Mouse (Mus musculus): ENCODE results near the gene Runx3. TPM values are rescaled to one million over a fixed set of nuclear protein-coding genes. Genes with fewer than 3 reads are reported as not detected.
A peak's percentile ranks its signal among the peaks of the same experiment; 100 is the strongest.

Runx3 gene
- total RNA-seq, 2 experiments from 2014 or later = not detected

- DNase-seq (ENCODE audit: low spot score in 2 of 2) = peak; percentile 84 to 86
Measured at GRCm38 (mm10) chr4:135219652-135220051, 99.2 kb downstream of the Runx3 start.

GRCm38 (mm10) chr4:135220641-135221040, 100.2 kb downstream of the Runx3 start:
- no peak for DNase-seq (ENCODE audit: low spot score in 2 of 2)

GRCm38 (mm10) chr4:135221632-135222407, 101.4 kb downstream of the Runx3 start:
- DNase-seq (ENCODE audit: low spot score in 2 of 2) = no peak

GRCm38 (mm10) chr4:135223808-135224207, 103.4 kb downstream of the Runx3 start:
- peak; percentile 25 to 28 for DNase-seq (ENCODE audit: low spot score in 2 of 2)

- no peak for DNase-seq (ENCODE audit: low spot score in 2 of 2)
Measured at GRCm38 (mm10) chr4:135226008-135226667, 105.7 kb downstream of the Runx3 start.

Other genes starting within 250 kb of the Runx3 start
- gene Tmem50a, start 205.6 kb upstream of the Runx3 start, total RNA-seq (2021) = 100 to 1,000 TPM; 116 to 123 TPM
- gene Rsrp1, start 197.1 kb upstream of the Runx3 start, total RNA-seq (2021) = 100 to 1,000 TPM; 245 to 279 TPM
- gene Syf2, start 189.8 kb upstream of the Runx3 start, total RNA-seq (2021) = 10 to 100 TPM; 42.1 to 45.0 TPM
- gene Clic4, start 152.2 kb downstream of the Runx3 start, total RNA-seq (2021) = 10 to 100 TPM; 31.0 to 31.6 TPM
- gene Srrm1, start 232.7 kb downstream of the Runx3 start, total RNA-seq (2021) = 100 to 1,000 TPM; 131 to 153 TPM